Mouse (Mus musculus) stomach, postnatal 0 days (tissue): Measurements from ENCODE around the gene Wdr74.

ENCODE experiments used
- CTCF ChIP-seq: IDR thresholded peaks from 2 replicates; pipeline ENCODE4 v1.5.1; 2016; ENCODE audit warnings: antibody characterized with exemption, low read depth, mild to moderate bottlenecking, moderate library complexity
- EP300 ChIP-seq: optimal IDR thresholded peaks from 2 replicates; pipeline ENCODE3; 2016; ENCODE audit warnings: antibody characterized with exemption

DNA sequence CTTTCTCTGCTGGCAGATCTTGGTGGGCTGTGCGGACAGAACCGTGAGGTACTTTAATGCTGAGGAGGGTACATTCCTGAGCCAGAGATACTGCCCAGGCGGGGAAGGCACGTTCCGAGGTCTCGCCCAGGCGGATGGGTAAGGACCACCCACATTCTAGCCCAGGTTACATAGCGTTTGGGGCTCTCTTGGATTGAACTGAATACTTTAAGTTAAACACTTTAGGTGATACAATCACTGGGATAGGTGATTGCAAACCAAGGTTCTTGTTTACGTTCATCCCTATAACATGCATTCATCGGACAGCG, 487 bp downstream of the Wdr74 start:
- TF ChIP-seq CTCF (no peak), EP300 (no peak)
